Mouse (Mus musculus) kidney, embryonic 14.5 days (tissue): ENCODE measurements at regions not wholly inside any gene's neighbourhood (a gene's known extent, or its start where the extent isn't known, plus 50 kb on each side); places are given as distances from the start of the nearest gene placed in this dataset.

Experiments
- ATAC-seq: fragments of 200-750 bp; cut with Nextera tagmentation; 2 replicates; pipeline ENCODE4 v1.8.0; 2017; ENCODE audit warnings: moderate number of reproducible peaks, mild to moderate bottlenecking, moderate TSS enrichment, moderate library complexity; ENCODE audit not compliant: low FRiP score, low TSS enrichment
- H3K27ac ChIP-seq: fragments of 300-500 bp; sonication (generic); 2 replicates; pipeline ENCODE4 v1.5.1; 2014; ENCODE audit warnings: low read depth, mild to moderate bottlenecking, low read length, moderate library complexity, mixed read lengths
- H3K27me3 ChIP-seq: fragments of 300-500 bp; sonication (generic); 2 replicates; pipeline ENCODE4 v1.6.1; 2014; ENCODE audit warnings: mild to moderate bottlenecking, low read length; ENCODE audit not compliant: control insufficient read depth, insufficient read depth
- H3K36me3 ChIP-seq: fragments of 300-500 bp; sonication (generic); 2 replicates; pipeline ENCODE4 v1.6.1; 2014; ENCODE audit warnings: low read length, mixed read lengths; ENCODE audit not compliant: control insufficient read depth, insufficient read depth
- H3K4me1 ChIP-seq: fragments of 300-500 bp; sonication (generic); 2 replicates; pipeline ENCODE4 v1.6.1; 2014; ENCODE audit warnings: low read length, mixed read lengths; ENCODE audit not compliant: control insufficient read depth, insufficient read depth
- H3K4me2 ChIP-seq: fragments of 300-500 bp; sonication (generic); replicated peaks from 2 replicates; pipeline ENCODE4 v1.6.1; 2014; ENCODE audit warnings: low read depth, mild to moderate bottlenecking, low read length
- H3K4me3 ChIP-seq: fragments of 300-500 bp; sonication (generic); 2 replicates; pipeline ENCODE4 v1.5.1; 2014; ENCODE audit warnings: mild to moderate bottlenecking, low read length
- H3K9ac ChIP-seq: fragments of 300-500 bp; sonication (generic); 2 replicates; pipeline ENCODE4 v1.6.1; 2014; ENCODE audit warnings: low read depth, mild to moderate bottlenecking, low read length, moderate library complexity
- H3K9me3 ChIP-seq: fragments of 300-500 bp; sonication (generic); 2 replicates; pipeline ENCODE4 v1.6.1; 2016; ENCODE audit warnings: low read length; ENCODE audit not compliant: control insufficient read depth
- WGBS: fragments of 180-500 bp; shearing (Covaris S2); extraction: QIAGEN DNeasy Blood & Tissue Kit; methylation state at CpG from one replicate; pipeline ENCODE4 v1.1.7; 2014; 5-methylcytosine and 5-hydroxymethylcytosine counted together

DNA sequence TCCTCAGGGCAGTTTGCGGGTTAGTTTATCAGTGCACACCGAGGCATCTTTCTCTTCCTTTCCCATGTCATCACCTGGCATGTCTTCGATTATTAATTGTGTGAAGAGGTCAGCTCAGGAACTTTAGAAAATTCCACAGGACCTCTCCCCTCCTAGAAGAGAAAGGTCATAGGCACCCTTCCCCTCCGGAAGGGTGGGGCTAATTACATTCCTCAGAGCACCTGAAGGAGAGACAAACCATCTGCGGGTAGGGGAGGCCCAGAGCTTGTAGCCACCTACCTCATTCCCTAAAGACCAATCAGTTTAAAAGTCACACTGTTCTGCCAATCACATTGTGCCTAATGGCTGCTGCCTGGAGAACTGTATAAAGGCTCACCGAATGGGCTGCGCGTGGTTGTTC is 114.9 kb upstream of the 9330182O14Rik start:
- no peak for ATAC-seq

DNA sequence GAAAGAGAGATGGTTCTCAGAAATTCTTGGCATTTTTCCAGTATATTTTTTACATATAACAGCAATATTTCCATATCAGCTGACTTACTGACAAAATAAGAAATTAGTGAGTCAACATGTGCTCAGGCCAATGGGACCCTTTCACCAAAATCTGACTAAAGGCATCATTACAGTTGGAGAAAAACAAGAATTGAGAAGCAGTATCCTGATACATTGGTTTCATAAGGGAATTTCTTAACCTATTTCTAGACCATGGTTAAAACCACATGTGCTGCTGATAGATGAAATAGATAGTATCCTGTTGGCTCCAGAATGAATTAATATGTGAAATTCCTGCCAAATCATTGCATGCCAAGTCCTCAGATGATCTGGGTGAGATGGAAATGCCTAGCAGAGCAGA is 114.1 kb upstream of the 9330182O14Rik start:
- ATAC-seq = no peak
- Histone ChIP-seq H3K4me1 (no peaks in the 10 kb centered on the region), H3K4me3 (no peak overlapping the region), H3K36me3 (no peaks in the 10 kb centered on the region), H3K27ac (no peak overlapping the region), H3K4me2 (no peak overlapping the region), H3K27me3 (no peaks in the 10 kb centered on the region), H3K9me3 (no peaks in the 10 kb centered on the region), H3K9ac (no peak overlapping the region)

More for the DNA sequence above, 114.9 kb upstream of the 9330182O14Rik start:
- H3K9me3 ChIP-seq = no peaks in the 10 kb centered on the region
- no peaks in the 10 kb centered on the region for H3K4me1 ChIP-seq
- no peak overlapping the region for H3K27ac ChIP-seq
- no peak overlapping the region for H3K4me2 ChIP-seq
- H3K9ac ChIP-seq = no peak overlapping the region
- H3K36me3 ChIP-seq = no peaks in the 10 kb centered on the region
- H3K4me3 ChIP-seq = no peak overlapping the region
- 76% methylated on average over 8 of the region's 8 CpGs for WGBS
- no peaks in the 10 kb centered on the region for H3K27me3 ChIP-seq

DNA sequence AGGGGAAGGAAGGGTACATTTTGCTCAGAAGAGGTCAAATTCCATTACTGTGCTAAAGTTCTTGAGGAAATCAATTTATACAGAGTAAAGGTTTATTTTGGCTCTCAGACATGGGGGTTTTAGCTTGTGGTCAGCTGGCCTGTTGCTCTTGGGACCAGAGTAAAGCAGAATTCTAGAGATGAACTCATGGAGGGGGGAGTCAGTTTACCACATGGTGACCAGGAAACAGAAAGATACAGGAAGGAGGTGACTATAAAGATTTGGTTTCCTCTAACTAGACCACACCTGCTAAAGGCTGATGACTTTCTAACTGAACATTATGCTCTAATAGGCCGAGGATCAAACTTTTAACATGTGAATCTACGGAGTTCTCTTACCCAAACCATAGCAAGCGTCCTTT is 113.5 kb upstream of the 9330182O14Rik start:
- H3K27me3 ChIP-seq = no peaks in the 10 kb centered on the region
- no peaks in the 10 kb centered on the region for H3K9me3 ChIP-seq
- no peak overlapping the region for H3K27ac ChIP-seq
- no peaks in the 10 kb centered on the region for H3K36me3 ChIP-seq
- no peaks in the 10 kb centered on the region for H3K4me1 ChIP-seq
- H3K4me2 ChIP-seq = no peak overlapping the region
- H3K4me3 ChIP-seq = no peak overlapping the region
- no peak overlapping the region for H3K9ac ChIP-seq
- WGBS = 91% methylated on average over 3 of the region's 3 CpGs
- ATAC-seq = no peak

DNA sequence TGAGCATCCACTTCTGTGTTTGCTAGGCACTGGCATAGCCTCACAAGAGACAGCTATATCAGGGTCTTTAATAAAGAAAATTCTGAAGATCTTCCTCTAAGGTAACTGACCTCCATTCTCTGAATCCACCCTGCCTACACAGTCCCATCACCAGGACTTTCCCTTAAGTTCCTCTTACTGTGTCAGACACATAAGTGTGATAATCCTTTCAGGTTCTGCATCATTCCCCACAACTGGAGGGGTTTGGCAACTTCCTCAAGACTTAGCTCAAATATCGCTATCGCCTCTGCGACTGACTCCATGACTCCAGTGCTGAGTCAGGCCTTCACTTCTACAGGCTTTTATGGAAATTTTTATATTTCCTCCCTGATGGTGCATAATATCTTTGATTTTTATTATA is 111.0 kb upstream of the 9330182O14Rik start:
- WGBS = 96% methylated on average over 3 of the region's 3 CpGs
- no peaks in the 10 kb centered on the region for H3K9me3 ChIP-seq
- no peaks in the 10 kb centered on the region for H3K27me3 ChIP-seq
- H3K36me3 ChIP-seq = no peaks in the 10 kb centered on the region
- H3K4me1 ChIP-seq = no peaks in the 10 kb centered on the region
- H3K4me3 ChIP-seq = no peak overlapping the region
- ATAC-seq = no peak
- H3K27ac ChIP-seq = no peak overlapping the region
- no peak overlapping the region for H3K4me2 ChIP-seq
- no peak overlapping the region for H3K9ac ChIP-seq

DNA sequence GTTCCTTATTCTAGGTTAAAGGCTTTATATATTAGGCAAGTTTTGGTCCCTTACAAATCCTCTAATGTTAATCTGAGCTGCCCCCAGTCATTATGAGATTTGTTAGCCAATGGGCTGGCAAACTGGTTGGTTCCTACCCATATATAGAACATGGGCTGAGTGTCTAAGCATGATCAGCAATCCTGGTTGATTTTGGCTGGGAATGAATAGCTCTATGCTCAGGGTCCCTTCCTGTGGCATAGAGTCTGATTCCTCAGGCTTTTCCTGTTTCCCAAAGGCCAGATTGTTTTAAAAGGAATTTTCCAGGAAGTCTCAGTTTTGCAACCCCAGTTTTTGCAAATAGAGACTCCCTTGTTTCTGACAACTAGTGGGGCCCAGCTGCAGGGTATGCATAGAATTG is 102.1 kb upstream of the 9330182O14Rik start:
- Histone ChIP-seq H3K27ac (no peak overlapping the region), H3K9ac (no peak overlapping the region), H3K4me2 (no peak overlapping the region), H3K9me3 (no peaks in the 10 kb centered on the region), H3K36me3 (no peaks in the 10 kb centered on the region), H3K4me3 (no peak overlapping the region), H3K4me1 (no peaks in the 10 kb centered on the region), H3K27me3 (no peaks in the 10 kb centered on the region)
- ATAC-seq = no peak

DNA sequence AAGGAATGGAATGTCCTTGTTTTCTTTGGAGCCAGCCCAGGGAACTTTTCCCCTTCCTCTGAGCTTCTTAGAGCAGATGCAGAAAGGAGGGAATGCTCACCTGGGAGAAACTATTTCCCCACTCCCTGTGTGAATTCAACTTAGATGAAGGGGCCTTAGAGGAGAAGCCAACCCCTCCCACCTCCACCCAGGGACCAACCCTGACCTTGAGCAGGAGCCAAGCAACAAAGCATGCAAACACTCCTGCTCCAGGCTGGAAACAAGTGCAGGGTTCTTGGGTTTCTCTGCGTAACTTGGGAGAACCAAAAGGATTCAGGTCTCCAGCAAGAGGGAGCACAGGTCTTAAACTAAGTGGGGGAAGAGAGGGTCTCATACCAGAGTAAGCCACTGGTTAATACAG is 98.0 kb upstream of the 9330182O14Rik start:
- Histone ChIP-seq H3K4me1 (no peaks in the 10 kb centered on the region), H3K4me3 (no peak overlapping the region), H3K4me2 (no peak overlapping the region), H3K36me3 (no peaks in the 10 kb centered on the region), H3K9me3 (no peaks in the 10 kb centered on the region), H3K27ac (no peak overlapping the region), H3K27me3 (no peaks in the 10 kb centered on the region), H3K9ac (no peak overlapping the region)
- WGBS = 85% methylated on average over 1 of the region's 1 CpGs
- no peak for ATAC-seq

DNA sequence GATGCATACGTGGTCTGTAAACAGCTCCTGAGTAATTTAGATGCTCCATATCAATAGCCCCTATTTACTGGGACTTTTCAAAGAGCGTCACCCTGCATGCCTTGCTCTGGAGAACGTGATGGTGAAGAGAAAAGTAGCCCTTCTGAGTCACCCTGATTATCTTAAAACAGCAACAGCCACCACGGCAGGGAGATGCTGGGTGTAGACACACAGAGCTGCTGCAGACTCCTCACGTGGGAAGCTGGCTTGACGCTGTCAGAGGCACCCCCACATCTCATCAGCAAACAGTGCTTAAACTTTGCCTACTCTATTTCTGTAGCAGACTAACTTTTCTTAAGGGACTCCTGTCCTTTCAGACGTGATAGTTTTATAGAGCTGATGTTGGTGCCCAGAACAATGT is 96.9 kb upstream of the 9330182O14Rik start:
- no peak for ATAC-seq
- WGBS = 56% methylated on average over 7 of the region's 7 CpGs
- Histone ChIP-seq H3K4me1 (no peaks in the 10 kb centered on the region), H3K4me3 (no peak overlapping the region), H3K36me3 (no peaks in the 10 kb centered on the region), H3K9me3 (no peaks in the 10 kb centered on the region), H3K27me3 (no peaks in the 10 kb centered on the region), H3K9ac (no peak overlapping the region), H3K27ac (no peak overlapping the region), H3K4me2 (no peak overlapping the region)

DNA sequence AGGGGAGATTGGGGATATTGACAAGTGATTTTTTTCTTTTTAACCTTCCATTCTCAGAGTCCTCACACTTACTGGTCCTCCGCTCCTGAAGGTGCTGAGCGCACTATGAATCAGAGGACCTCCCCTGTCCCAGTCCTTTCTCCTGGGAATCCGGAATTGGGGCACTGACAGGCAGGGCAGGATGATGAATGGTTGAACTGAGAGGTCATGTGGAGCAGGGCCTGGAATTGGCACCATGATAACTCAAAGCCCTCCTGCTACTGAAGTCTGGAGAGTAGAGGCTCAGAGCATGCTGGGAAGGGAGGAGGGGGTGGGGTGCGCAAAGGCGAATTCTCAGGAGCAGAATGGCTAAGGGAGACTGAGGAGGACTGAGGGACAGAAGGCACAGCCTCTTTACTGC is 87.9 kb upstream of the 9330182O14Rik start:
- ATAC-seq = no peak
- 47% methylated on average over 5 of the region's 5 CpGs for WGBS
- no peaks in the 10 kb centered on the region for H3K36me3 ChIP-seq
- no peak overlapping the region for H3K4me2 ChIP-seq
- no peak overlapping the region for H3K27ac ChIP-seq
- H3K9ac ChIP-seq = no peak overlapping the region
- H3K27me3 ChIP-seq = no peaks in the 10 kb centered on the region
- H3K4me1 ChIP-seq = no peaks in the 10 kb centered on the region
- H3K9me3 ChIP-seq = no peaks in the 10 kb centered on the region
- H3K4me3 ChIP-seq = no peak overlapping the region

DNA sequence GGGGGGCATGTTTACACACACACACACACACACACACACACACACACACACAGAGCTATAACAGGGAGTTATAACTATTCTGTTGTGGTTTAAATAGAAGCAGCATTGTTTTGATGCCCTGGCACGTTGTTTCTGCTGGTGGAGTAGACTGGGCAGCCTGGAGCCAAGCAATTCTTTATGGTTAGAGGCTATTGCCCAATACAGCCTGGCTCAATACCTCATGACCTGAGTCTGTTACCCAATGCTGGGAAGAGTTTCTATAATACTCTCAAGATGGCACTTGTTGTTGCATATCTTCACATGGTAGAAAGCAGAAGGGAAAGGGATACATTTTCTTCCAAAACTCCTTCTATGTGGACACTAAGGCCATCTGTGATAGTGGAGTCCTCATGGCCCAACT is 87.1 kb upstream of the 9330182O14Rik start:
- no peaks in the 10 kb centered on the region for H3K36me3 ChIP-seq
- H3K27ac ChIP-seq = no peak overlapping the region
- H3K4me1 ChIP-seq = no peaks in the 10 kb centered on the region
- H3K4me2 ChIP-seq = no peak overlapping the region
- no peak overlapping the region for H3K4me3 ChIP-seq
- 73% methylated on average over 1 of the region's 1 CpGs for WGBS
- H3K9ac ChIP-seq = no peak overlapping the region
- no peaks in the 10 kb centered on the region for H3K27me3 ChIP-seq
- no peak for ATAC-seq
- H3K9me3 ChIP-seq = no peaks in the 10 kb centered on the region

DNA sequence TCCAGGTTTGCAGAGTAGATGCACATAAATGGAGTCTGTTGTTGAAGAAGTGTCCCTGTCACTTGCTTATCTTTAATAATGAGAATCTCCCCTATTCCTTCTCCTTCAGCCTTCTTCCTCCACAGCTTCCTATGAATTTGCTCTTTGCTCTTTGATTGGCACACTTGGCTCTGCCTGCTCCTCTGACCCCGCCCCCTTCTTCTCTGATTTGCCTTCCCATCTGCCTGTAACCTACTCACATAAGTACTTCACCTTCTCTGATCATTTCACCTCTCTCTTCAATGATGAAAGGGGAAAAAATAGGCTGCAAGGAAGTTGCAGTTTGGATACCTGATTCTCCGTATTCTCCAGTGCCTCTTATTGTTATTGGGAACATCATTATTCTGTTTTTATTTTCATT is 66.1 kb upstream of the 9330182O14Rik start:
- no peaks in the 10 kb centered on the region for H3K9me3 ChIP-seq
- H3K9ac ChIP-seq = no peak overlapping the region
- ATAC-seq = no peak
- H3K27me3 ChIP-seq = no peaks in the 10 kb centered on the region
- no peak overlapping the region for H3K4me2 ChIP-seq
- no peaks in the 10 kb centered on the region for H3K36me3 ChIP-seq
- no peak overlapping the region for H3K4me3 ChIP-seq
- 87% methylated on average over 2 of the region's 2 CpGs for WGBS
- no peak overlapping the region for H3K27ac ChIP-seq
- no peaks in the 10 kb centered on the region for H3K4me1 ChIP-seq
